Comparison of ENCODE assay signal across 16 mouse cellular contexts in genomic region chr4:102177258-102177657, GRCm38 (mm10).
"Had no signal": no experiment of that assay in that cellular context is flagged by ENCODE, and none has a peak within 500 bp of the region (broad histone marks: within the 10 kb centered on the region; RNA-seq: fewer than 3 reads in every experiment).

No protein-coding gene starts in this region.

- H3K4me1 ChIP-seq: limb, embryonic 12.5 days; limb, embryonic 15.5 days; megakaryocyte, embryonic 14.5 days had no signal

- H3K27me3 ChIP-seq: limb, embryonic 12.5 days; limb, embryonic 15.5 days; megakaryocyte, embryonic 14.5 days had no signal

- DNase-seq: kidney, adult 9 months; kidney, postnatal 14 days; kidney, postnatal 4 days; left cerebral cortex, postnatal 4 days; liver, postnatal 0 days; lung, postnatal 36 days; midbrain, embryonic 14.5 days; thymus, adult 18-20 months; thymus, postnatal 36 days had no signal

- H3K4me3 ChIP-seq: limb, embryonic 12.5 days; limb, embryonic 15.5 days; megakaryocyte, embryonic 14.5 days had no signal

- ATAC-seq: liver, postnatal 0 days; lung, postnatal 0 days had no signal

- H3K4me2 ChIP-seq: limb, embryonic 12.5 days; limb, embryonic 15.5 days; liver, embryonic 11.5 days; midbrain, embryonic 11.5 days had no signal

- H3K27ac ChIP-seq: limb, embryonic 12.5 days; limb, embryonic 15.5 days; liver, embryonic 14.5 days had no signal

- H3K9ac ChIP-seq: limb, embryonic 12.5 days; limb, embryonic 15.5 days; liver, embryonic 14.5 days; liver, postnatal 0 days had no signal

- H3K9me3 ChIP-seq: limb, embryonic 12.5 days; limb, embryonic 15.5 days; megakaryocyte, embryonic 14.5 days had no signal

- H3K36me3 ChIP-seq: limb, embryonic 12.5 days; limb, embryonic 15.5 days had no signal
